Comparison of ENCODE assay signal across 7 mouse cellular contexts in genomic region chr8:79554311-79554710, GRCm38 (mm10).
"Had no signal": no experiment of that assay in that cellular context is flagged by ENCODE, and none has a peak within 500 bp of the region (broad histone marks: within the 10 kb centered on the region; RNA-seq: fewer than 3 reads in every experiment).

No protein-coding gene starts in this region.

- DNase-seq: lung, adult 2 months; lung, postnatal 14 days; lung, postnatal 36 days; right cerebral cortex, postnatal 14 days; thymus, adult 2 months; thymus, postnatal 25 days; thymus, postnatal 4 days had no signal
